Mouse (Mus musculus): ENCODE data around the gene H2-T23.

The H2-T23 gene

GRCm38 (mm10) chr17:36023710-36024654, 8.7 kb downstream of the H2-T23 start:
- in situ Hi-C loops (cut with MboI, MseI), result loop anchor here (25.0 kb wide), 1 partner anchor 812 kb away; the partner anchor contains the start of genes Gm16181, Lta and Tnf

DNA sequence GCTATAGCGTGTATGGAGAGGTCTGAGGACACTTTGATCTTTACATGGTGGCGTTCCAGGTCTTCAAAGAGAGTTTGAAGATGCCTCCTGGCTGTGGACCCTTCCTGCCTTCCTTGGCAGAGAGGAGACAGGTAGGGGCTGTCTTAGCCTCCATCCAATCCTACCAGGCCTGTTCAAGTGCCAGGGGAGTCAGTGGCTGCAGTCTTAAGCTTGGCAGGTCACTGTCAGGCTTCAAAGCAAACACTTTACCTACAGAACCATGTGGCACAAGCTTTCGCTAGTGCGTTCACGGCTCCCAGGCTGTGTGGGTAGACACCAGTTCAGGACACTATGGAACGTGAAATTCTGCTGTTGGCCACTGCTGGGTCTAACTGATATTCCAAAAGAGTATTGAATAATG, 9.7 kb downstream of the H2-T23 start:
- in situ Hi-C loops (cut with MboI, MseI), result loop anchor here (25.0 kb wide), 1 partner anchor 811 kb away; the partner anchor contains the start of genes Gm16181, Lta and Tnf

- in situ Hi-C loops (cut with MboI, MseI), result loop anchor here (25.0 kb wide), 1 partner anchor 810 kb away; the partner anchor contains the start of genes Gm16181, Lta and Tnf
Observed at GRCm38 (mm10) chr17:36022098-36022497, 10.6 kb downstream of the H2-T23 start.

DNA sequence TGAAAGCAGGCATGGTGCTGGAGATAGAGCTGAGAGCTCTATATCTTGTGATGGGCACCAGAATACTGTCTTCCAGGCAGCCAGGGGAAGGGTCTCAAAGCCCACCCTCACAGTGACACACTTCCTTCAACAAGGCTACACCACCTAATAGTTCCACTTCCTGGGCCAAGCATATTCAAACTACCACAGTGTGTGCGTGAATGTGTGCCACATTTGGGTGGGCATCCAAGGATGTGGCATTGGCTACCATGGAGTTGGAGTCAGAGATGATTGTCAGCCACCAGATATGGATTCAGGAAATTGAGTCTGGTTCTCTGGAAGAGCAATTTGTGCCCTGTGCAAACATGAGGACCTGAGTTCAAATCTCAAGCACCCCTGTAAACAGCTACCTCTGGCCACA, 11.3 kb downstream of the H2-T23 start:
- in situ Hi-C loops (cut with MboI, MseI), result loop anchor here (25.0 kb wide), 1 partner anchor 809 kb away; the partner anchor contains the start of genes Gm16181, Lta and Tnf

DNA sequence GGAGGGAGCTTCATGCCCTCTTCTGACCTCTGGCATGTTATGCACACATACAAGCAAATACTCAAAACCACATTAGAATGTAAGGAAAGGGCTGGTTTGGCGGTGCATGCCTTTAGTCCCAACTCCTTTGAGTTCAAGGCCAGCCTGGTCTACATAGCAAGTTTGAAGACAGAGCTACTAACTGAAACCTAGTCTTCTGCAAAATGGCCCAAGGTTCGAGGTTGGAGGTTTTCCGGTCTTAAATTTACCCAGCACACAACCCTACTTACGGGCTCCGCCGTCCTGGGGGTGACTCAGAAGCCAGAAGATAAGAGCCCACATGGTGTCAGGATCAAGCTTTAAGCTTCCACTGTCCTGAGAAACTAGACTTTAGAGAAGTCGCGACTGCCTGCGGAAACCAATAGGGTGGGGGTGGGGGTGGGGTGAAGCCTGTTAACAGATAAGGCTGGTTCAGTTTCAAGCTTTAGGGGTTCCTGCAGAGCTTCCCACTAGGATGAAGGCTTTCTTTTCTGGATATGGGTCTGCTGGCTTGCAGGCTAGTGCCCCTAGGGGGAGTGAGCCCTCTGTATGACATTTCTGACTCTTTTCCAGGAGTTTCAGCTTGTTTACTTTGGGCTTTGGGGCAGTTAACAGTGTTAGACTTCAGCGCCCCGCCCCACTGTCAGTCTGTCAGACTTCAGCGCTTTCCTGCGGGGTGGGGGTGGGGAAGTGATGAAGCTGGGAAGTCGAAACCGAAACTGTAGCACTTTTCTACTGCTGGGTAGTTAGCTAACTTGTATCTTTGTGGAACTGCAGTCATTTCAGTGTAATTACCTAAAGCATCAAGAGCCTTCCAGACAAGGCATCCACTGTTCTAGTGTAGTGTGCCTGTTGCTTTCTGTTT, 12.2 kb downstream of the H2-T23 start, which contains the start of gene H2-T24:
Gene H2-T24, minus strand, starts transcription at position 370 of the 883 bp plus-strand sequence.
- in situ Hi-C loops (cut with MboI, MseI), result loop anchor here (25.0 kb wide), 1 partner anchor 808 kb away; the partner anchor contains the start of genes Gm16181, Lta and Tnf

- in situ Hi-C loops (cut with MboI, MseI), result loop anchor here (25.0 kb wide), 1 partner anchor 807 kb away; the partner anchor contains the start of genes Gm16181, Lta and Tnf
Observed at GRCm38 (mm10) chr17:36019519-36019918, 13.1 kb downstream of the H2-T23 start.

- in situ Hi-C loops (cut with MboI, MseI), result loop anchor here (25.0 kb wide), 1 partner anchor 807 kb away; the partner anchor contains the start of genes Gm16181, Lta and Tnf
Observed at GRCm38 (mm10) chr17:36018979-36019378, 13.7 kb downstream of the H2-T23 start.

DNA sequence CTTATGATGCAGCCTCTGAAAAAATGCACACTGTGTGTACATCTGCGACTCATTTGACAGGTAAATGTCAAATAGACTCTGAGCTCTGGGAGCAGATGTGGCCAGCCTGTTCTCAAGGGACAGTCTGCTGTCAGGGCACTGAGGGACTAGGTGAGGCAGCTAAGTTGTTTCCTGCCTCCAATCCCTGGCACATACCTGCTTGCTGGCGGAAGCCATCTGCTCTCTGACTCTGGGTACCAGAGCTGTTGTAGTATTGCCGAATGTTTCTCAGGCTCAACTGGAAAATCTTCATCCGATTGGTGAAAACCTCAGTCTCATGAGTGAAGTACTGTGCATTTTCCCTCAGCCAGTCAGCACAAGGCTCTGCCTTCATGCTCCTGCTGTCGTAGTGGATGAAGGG, 15.6 kb downstream of the H2-T23 start:
- in situ Hi-C loops (cut with MboI, MseI), result loop anchor here (25.0 kb wide), 1 partner anchor 805 kb away; the partner anchor contains the start of genes Gm16181, Lta and Tnf

DNA sequence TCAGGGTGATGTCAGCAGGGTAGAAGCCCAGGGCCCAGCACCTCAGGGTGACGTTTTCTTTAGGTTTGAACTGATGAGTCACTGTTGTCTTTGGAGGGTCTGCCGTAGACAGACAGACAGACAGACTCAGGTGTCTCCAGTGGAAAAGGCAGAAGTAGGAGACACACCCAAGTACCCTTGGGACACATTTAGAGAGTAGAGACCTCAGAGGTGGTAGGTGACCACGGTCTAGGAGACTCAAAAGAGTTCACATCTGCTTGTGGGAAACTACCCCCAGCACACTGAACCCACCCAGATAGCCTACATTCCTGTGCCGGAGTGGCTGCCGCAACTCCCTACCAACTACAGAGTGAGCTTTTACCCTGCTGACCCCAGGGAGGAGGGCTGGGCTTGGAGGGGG, 17.7 kb downstream of the H2-T23 start:
- in situ Hi-C loops (cut with MboI, MseI), result loop anchor here (25.0 kb wide), 1 partner anchor 803 kb away; the partner anchor contains the start of genes Gm16181, Lta and Tnf

DNA sequence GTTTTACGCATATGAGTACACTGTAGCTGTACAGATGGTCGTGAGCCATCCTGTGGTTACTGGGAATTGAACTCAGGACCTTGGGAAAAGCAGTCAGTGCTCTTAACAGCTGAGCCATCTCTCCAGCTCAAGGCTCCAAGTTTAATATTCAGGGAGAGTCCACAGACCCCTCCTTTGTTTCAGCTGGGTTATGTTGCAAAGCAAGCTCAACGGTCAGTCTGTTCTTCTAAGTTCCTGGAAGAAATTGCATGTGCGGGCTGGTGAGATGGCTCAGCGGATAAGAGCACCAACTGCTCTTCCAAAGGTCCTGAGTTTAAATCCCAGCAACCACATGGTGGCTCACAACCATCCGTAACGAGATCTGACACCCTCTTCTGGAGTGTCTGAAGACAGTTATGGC, 28.2 kb downstream of the H2-T23 start:
- in situ Hi-C loops (cut with MboI, MseI), result loop anchor here (25.0 kb wide), 1 partner anchor 792 kb away; the partner anchor contains the start of genes Gm16181, Lta and Tnf

- in situ Hi-C loops (cut with MboI, MseI), result loop anchor here (25.0 kb wide), 1 partner anchor 791 kb away; the partner anchor contains the start of genes Gm16181, Lta and Tnf
Observed at GRCm38 (mm10) chr17:36003331-36003730, 29.3 kb downstream of the H2-T23 start.

DNA sequence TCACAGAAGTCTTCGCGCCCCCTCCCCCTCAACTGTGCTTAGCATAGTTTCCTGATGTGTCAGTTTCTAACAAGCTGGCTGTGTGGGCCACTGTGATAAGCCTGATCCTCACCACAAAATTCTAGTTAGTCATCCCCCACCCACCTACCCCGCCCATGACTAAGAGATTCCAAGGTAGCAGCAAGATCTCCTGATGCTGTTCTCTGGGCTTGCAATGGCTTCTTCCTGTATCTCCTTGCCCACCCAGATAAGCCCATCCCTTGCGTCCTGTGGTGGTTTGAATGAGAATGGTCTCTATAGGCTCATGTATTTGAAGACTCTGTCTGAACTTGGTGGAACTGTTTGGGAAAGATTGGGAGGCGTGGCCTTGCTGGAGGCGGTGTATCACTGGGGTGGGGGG, 30.7 kb downstream of the H2-T23 start:
- in situ Hi-C loops (cut with MboI, MseI), result loop anchor here (25.0 kb wide), 1 partner anchor 790 kb away; the partner anchor contains the start of genes Gm16181, Lta and Tnf

DNA sequence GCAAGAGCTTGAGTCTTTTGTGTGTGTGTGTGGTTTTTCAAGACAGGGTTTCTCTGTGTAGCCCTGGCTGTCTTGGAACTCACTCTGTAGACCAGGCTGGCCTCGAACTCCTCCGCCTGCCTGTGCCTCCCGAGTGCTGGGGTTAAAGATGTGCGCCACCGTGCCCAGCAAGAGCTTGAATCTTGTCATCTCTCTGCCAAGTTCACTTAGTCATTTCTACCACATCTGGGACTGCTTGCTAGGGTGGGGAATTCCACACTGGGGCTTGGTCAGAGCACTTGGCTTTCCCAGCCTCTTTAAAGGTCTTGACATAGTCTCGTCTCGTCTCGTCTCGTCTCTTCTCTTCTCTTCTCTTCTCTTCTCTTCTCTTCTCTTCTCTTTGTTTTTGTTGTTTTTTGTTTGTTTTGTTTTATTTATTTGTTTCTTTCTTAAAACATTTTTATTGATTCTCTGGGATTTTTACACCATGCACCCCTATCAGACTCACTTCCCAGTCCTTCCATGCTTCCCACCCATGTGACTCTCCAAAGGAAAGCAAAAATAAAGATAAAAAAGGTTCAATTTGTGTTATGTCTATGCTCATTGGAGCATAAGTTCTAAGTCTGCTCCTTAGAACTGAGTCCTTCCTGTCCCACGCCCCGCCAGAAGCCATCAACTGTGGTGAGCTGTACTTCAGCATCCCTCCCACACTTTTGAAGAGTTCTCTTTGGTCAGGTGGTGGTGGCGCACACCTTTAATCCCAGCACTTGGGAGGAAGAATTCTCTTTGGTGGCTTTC, 31.3 kb downstream of the H2-T23 start:
- in situ Hi-C loops (cut with MboI, MseI), result loop anchor here (25.0 kb wide), 1 partner anchor 789 kb away; the partner anchor contains the start of genes Gm16181, Lta and Tnf

- in situ Hi-C loops (cut with MboI, MseI), result loop anchor here (25.0 kb wide), 1 partner anchor 788 kb away; the partner anchor contains the start of genes Gm16181, Lta and Tnf
Observed at GRCm38 (mm10) chr17:36000349-36000748, 32.3 kb downstream of the H2-T23 start.

GRCm38 (mm10) chr17:35999356-35999755, 33.3 kb downstream of the H2-T23 start:
- in situ Hi-C loops (cut with MboI, MseI), result loop anchor here (5.0 kb wide), 2 partner anchors 33 to 113 kb away; partner anchors contain the start of gene H2-T23

GRCm38 (mm10) chr17:35998545-35999305, 33.9 kb downstream of the H2-T23 start:
- in situ Hi-C loops (cut with MboI, MseI), result loop anchor here (5.0 kb wide), 2 partner anchors 34 to 114 kb away; partner anchors contain the start of gene H2-T23

DNA sequence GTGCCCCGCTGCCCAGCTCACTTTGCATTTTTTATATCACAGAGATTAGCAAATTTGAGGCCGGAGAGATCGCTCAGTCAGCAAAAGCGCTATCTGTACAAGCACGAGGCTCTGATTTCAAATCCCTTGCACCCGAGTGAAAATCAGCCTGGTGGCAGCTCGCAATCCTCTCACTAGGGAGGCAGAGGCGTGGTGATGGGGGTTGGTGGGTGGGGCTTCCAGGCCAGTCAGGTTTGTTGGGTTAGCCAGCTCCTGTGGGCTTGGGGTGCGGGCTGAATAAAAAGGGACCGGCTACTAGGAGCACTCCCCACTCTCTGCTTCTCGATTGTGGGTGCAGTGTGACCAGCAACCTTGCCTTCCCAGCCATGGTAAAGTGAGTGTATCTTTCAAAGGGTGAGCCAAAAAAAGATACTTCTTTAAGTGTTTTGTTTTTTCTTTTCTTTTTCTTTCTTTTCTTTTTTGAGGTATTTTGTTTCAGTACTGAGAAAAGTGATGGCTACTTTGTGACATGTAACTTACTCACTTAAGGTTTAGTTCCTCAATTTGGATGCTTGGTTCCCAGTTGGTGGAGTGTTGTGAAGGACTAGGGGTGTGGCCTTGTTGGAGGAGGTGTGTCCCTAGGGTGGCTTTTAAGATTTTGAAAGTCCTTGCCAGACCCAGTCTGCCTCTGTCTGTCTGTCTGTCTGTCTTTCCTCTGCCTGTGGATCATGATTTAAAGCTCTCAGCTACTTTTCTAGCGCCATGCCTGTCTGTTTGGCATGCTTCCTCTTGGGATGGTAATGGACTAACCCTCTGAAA, 34.7 kb downstream of the H2-T23 start:
- in situ Hi-C loops (cut with MboI, MseI), result loop anchor here (5.0 kb wide), 2 partner anchors 34 to 114 kb away; partner anchors contain the start of gene H2-T23

- in situ Hi-C loops (cut with MboI, MseI), result loop anchor here (5.0 kb wide), 2 partner anchors 35 to 115 kb away; partner anchors contain the start of gene H2-T23
Observed at GRCm38 (mm10) chr17:35996949-35997348, 35.7 kb downstream of the H2-T23 start.
